Mouse (Mus musculus): ENCODE results near the gene Cd40.

DNA sequence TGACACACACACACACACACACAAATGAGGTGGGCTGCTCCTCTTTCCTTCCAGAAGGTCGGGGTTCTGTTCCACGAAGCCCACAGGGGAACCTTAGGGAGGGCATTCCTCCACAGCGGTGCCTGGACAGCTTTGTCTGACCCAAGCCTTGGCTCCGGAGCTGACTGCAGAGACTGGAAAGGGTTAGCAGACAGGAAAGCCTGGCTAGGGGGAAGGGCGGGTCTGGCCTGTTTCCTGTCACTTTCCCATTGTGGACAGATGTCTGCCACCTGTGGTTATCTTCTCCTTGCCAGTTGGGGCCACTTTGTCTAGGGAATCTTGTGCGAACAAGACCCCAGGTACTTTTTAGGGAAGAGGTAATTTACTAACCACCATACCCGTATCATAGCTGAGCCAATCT is 478 bp downstream of the Cd40 start:
- TF ChIP-seq GATA1 (IDR thresholded peaks at IDR 0.05; ENCODE audit: low read length) = no peak
- TF ChIP-seq TAL1 (IDR thresholded peaks at IDR 0.05; ENCODE audit: low read length) = no peak

Measured in erythroblast, embryonic 14.5 days (primary cell).